Mouse (Mus musculus): ENCODE measurements around the gene Fbh1. TPM values are rescaled to one million over a fixed set of nuclear protein-coding genes. Genes with fewer than 3 reads are reported as not detected.

Fbh1 gene
- polyA plus RNA-seq, 1 experiment from 2014 or later, result 97.6 TPM

DNA sequence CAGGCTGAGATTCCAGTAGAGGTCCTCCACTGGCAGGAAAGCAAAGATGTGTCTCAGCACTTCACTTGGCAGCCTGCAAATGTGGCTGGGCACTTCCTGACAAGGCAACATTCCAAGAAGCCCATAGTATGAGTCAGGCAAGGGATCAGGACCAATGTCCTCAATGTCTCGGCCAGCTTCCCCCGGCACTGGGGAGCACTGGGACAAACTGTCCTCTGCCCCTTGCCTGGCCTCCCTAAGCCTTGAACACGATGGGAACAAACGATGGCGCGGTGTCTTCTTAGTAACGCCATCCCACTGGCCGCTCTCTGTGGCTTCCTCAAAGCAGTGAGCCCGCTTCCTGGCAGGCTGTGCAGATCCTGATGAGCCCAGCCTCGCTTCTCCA, 10.2 kb downstream of the Fbh1 start:
- H3K36me3 ChIP-seq, result peaks cover 70% of the 10 kb centered on the region
- no peak overlapping the region for H3K4me2 ChIP-seq
- no peaks in the 10 kb centered on the region for H3K9me3 ChIP-seq (replicated peaks)
- no peak overlapping the region for H3K4me3 ChIP-seq
- no peak overlapping the region for H3K27ac ChIP-seq
- H3K4me1 ChIP-seq (replicated peaks), result peaks cover 7% of the 10 kb centered on the region; the same call in 1 of the 2 replicates
- H3K9ac ChIP-seq, result no peak overlapping the region
- WGBS, result 83% methylated on average over 10 of the region's 10 CpGs
- no peak for ATAC-seq (replicated peaks; ENCODE audit: insufficient number of reproducible peaks, insufficient read depth, low FRiP score, low read depth)
- H3K27me3 ChIP-seq, result no peaks in the 10 kb centered on the region

- peaks cover 7% of the 10 kb centered on the region; the same call in 1 of the 2 replicates for H3K4me1 ChIP-seq (replicated peaks)
- no peaks in the 10 kb centered on the region for H3K27me3 ChIP-seq
- H3K4me2 ChIP-seq, result no peak overlapping the region
- peaks cover 75% of the 10 kb centered on the region for H3K36me3 ChIP-seq
- no peaks in the 10 kb centered on the region for H3K9me3 ChIP-seq (replicated peaks)
- ATAC-seq (replicated peaks; ENCODE audit: insufficient number of reproducible peaks, insufficient read depth, low FRiP score, low read depth), result no peak
- no peak overlapping the region for H3K4me3 ChIP-seq
- no peak overlapping the region for H3K27ac ChIP-seq
- WGBS, result 77% methylated on average over 5 of the region's 5 CpGs
- no peak overlapping the region for H3K9ac ChIP-seq
Measured at GRCm38 (mm10) chr2:11766485-11767160, 10.8 kb downstream of the Fbh1 start.

DNA sequence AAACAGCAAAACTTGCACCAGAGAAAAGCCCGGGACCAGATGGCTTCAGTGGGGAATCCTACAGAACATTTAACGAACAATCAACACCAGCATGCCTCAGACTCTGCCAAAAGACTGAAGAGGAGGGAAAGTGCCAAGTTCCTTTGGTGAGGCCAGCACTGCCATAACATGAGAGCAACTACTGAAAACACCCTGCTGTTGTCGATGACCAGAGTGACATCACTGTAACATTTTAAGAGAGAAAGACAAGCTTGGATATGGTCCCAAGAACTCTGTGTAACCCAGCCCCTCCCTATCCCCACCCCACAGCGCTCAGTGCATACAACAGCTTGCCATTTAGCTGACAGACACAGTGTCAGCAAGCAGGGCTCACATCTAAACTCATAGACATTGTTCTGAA, 11.7 kb downstream of the Fbh1 start:
- ATAC-seq (replicated peaks; ENCODE audit: insufficient number of reproducible peaks, insufficient read depth, low FRiP score, low read depth), result 0 out of 2 replicates have a peak, but pooled peaks have one; percentile 18
- 56% methylated on average over 4 of the region's 4 CpGs for WGBS
- H3K36me3 ChIP-seq, result peaks cover 85% of the 10 kb centered on the region

DNA sequence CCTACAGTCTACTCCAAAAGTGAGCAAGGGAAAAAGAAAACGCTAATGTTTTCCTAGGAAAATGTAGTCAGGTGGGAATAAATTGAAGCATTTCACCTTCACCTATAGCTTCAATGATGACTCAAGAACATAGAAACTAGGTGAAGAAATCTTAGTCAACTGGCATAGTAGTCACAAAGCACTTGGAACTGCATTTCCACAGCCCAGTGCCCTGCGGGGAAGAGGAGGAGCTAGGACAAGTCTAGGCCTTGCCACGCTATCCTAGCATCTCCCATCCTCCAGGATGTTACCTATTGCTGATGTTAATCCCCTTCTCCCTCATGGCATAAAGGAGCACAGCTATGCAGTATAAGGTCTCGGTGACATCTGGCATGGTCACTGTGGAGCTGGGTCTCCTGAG, 14.8 kb downstream of the Fbh1 start:
- Histone ChIP-seq H3K9ac (no peak overlapping the region), H3K4me3 (no peak overlapping the region), H3K4me1 (replicated peaks) (peaks cover 7% of the 10 kb centered on the region; the same call in 1 of the 2 replicates), H3K9me3 (replicated peaks) (no peaks in the 10 kb centered on the region), H3K4me2 (no peak overlapping the region), H3K27me3 (no peaks in the 10 kb centered on the region), H3K36me3 (peaks cover 95% of the 10 kb centered on the region), H3K27ac (no peak overlapping the region)
- ATAC-seq (replicated peaks; ENCODE audit: insufficient number of reproducible peaks, insufficient read depth, low FRiP score, low read depth), result no peak
- 93% methylated on average over 4 of the region's 4 CpGs for WGBS

More for the DNA sequence above, 11.7 kb downstream of the Fbh1 start:
- Histone ChIP-seq H3K4me2 (no peak overlapping the region), H3K27ac (no peak overlapping the region), H3K9me3 (replicated peaks) (no peaks in the 10 kb centered on the region), H3K27me3 (no peaks in the 10 kb centered on the region), H3K4me3 (no peak overlapping the region), H3K4me1 (replicated peaks) (peaks cover 7% of the 10 kb centered on the region; the same call in 1 of the 2 replicates), H3K9ac (no peak overlapping the region)

DNA sequence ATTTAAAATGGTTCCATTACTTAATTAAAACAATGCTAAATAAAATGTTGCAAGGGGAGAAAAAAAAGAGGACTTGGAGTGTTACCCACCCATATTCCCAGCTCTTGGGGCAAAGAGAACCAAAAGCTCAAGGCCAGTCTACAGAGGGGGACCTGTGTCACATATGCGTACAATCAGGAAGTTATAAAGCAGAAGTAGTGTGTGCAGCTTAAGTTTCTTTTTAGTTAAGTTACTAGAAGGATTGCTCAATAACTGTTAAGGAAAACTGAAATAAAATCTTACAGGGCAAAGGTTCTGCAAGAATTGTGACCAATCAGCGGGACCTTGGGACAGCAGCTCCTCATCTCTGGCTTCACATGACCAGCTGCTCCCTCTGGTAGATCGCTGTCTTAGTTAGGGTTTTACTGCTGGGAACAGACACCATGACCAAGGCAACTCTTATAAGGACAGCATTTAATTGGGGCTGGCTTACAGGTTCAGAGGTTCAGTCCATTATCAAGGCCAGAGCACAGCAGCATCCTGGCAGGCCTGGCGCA, 37.8 kb downstream of the Fbh1 start:
- no peak for ATAC-seq (replicated peaks; ENCODE audit: insufficient number of reproducible peaks, insufficient read depth, low FRiP score, low read depth)
- WGBS, result 94% methylated on average over 4 of the region's 4 CpGs
- H3K27ac ChIP-seq, result no peak overlapping the region
- H3K4me1 ChIP-seq (replicated peaks), result no peaks in the 10 kb centered on the region
- no peaks in the 10 kb centered on the region for H3K27me3 ChIP-seq
- no peak overlapping the region for H3K4me3 ChIP-seq
- H3K9me3 ChIP-seq (replicated peaks), result no peaks in the 10 kb centered on the region
- no peak overlapping the region for H3K4me2 ChIP-seq
- no peak overlapping the region for H3K9ac ChIP-seq
- peaks cover 56% of the 10 kb centered on the region for H3K36me3 ChIP-seq

GRCm38 (mm10) chr2:11738794-11739193, 38.6 kb downstream of the Fbh1 start:
- H3K4me2 ChIP-seq, result no peak overlapping the region
- 83% methylated on average over 3 of the region's 3 CpGs for WGBS
- H3K9ac ChIP-seq, result no peak overlapping the region
- H3K36me3 ChIP-seq, result peaks cover 48% of the 10 kb centered on the region
- H3K27ac ChIP-seq, result no peak overlapping the region
- no peak for ATAC-seq (replicated peaks; ENCODE audit: insufficient number of reproducible peaks, insufficient read depth, low FRiP score, low read depth)
- H3K27me3 ChIP-seq, result no peaks in the 10 kb centered on the region
- H3K4me1 ChIP-seq (replicated peaks), result no peaks in the 10 kb centered on the region
- H3K4me3 ChIP-seq, result no peak overlapping the region
- H3K9me3 ChIP-seq (replicated peaks), result no peaks in the 10 kb centered on the region

DNA sequence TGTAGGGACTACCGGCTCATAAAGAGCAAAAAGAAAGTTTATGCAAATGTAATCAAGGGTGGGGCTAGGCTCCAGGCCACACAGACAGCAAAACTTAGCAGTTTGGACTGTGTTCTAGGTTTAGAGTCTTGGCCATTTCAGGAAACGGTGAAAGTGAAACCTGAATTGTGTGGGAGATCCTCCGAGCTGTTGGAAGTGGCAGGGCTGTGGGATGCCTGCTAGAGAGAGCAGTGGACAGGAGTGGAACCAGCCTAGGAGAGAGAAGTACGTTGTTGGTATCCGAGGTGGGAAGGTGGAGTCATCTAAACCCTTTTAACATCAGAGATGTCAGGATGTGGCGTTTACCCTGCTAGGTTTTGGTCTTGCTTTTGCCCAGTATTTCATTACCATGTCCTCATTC, 41.5 kb downstream of the Fbh1 start:
- H3K36me3 ChIP-seq, result peaks cover 19% of the 10 kb centered on the region
- 86% methylated on average over 6 of the region's 6 CpGs for WGBS
- H3K27ac ChIP-seq, result no peak overlapping the region
- H3K4me1 ChIP-seq (replicated peaks), result no peaks in the 10 kb centered on the region
- H3K9ac ChIP-seq, result no peak overlapping the region
- no peaks in the 10 kb centered on the region for H3K9me3 ChIP-seq (replicated peaks)
- no peak overlapping the region for H3K4me2 ChIP-seq
- H3K27me3 ChIP-seq, result no peaks in the 10 kb centered on the region
- ATAC-seq (replicated peaks; ENCODE audit: insufficient number of reproducible peaks, insufficient read depth, low FRiP score, low read depth), result no peak
- H3K4me3 ChIP-seq, result no peak overlapping the region

DNA sequence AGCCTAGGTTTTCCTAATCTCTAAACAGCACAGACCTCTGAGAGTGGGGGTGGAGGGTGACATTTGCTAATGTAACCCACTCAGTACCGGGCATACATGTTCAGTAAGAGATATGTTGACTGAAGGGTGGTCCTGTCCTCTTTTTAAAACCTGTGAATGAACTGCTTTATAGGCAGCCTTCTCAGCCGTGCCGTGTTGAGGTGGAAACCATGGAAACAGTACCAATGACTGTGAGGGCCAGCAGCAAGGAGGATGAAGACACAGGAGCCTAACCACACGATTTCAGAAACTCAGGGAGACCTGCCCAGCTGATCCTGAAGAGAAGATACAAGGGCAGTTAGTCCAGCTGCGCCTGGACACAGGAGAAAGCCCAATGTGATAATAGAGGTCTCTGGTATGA, 44.4 kb downstream of the Fbh1 start:
- H3K9ac ChIP-seq, result no peak overlapping the region
- no peaks in the 10 kb centered on the region for H3K27me3 ChIP-seq
- H3K9me3 ChIP-seq (replicated peaks), result no peaks in the 10 kb centered on the region
- no peak overlapping the region for H3K27ac ChIP-seq
- 0 out of 2 replicates have a peak, but pooled peaks cover 7% of the 10 kb centered on the region for H3K36me3 ChIP-seq
- WGBS, result 72% methylated on average over 5 of the region's 5 CpGs
- no peaks in the 10 kb centered on the region for H3K4me1 ChIP-seq (replicated peaks)
- no peak overlapping the region for H3K4me2 ChIP-seq
- no peak overlapping the region for H3K4me3 ChIP-seq
- no peak for ATAC-seq (replicated peaks; ENCODE audit: insufficient number of reproducible peaks, insufficient read depth, low FRiP score, low read depth)

GRCm38 (mm10) chr2:11729091-11729490, 48.3 kb downstream of the Fbh1 start:
- WGBS, result 52% methylated on average over 3 of the region's 3 CpGs
- Histone ChIP-seq H3K9me3 (replicated peaks) (no peaks in the 10 kb centered on the region), H3K27me3 (no peaks in the 10 kb centered on the region), H3K27ac (no peak overlapping the region), H3K9ac (no peak overlapping the region), H3K36me3 (0 out of 2 replicates have a peak, but pooled peaks cover 7% of the 10 kb centered on the region), H3K4me1 (replicated peaks) (no peaks in the 10 kb centered on the region), H3K4me2 (no peak overlapping the region), H3K4me3 (no peak overlapping the region)
- no peak for ATAC-seq (replicated peaks; ENCODE audit: insufficient number of reproducible peaks, insufficient read depth, low FRiP score, low read depth)

GRCm38 (mm10) chr2:11727574-11727973, 49.8 kb downstream of the Fbh1 start:
- H3K27ac ChIP-seq, result no peak overlapping the region
- H3K27me3 ChIP-seq, result no peaks in the 10 kb centered on the region
- WGBS, result 90% methylated on average over 5 of the region's 5 CpGs
- no peak overlapping the region for H3K4me2 ChIP-seq
- no peaks in the 10 kb centered on the region for H3K4me1 ChIP-seq (replicated peaks)
- no peak overlapping the region for H3K9ac ChIP-seq
- no peaks in the 10 kb centered on the region for H3K9me3 ChIP-seq (replicated peaks)
- no peak overlapping the region for H3K4me3 ChIP-seq
- ATAC-seq (replicated peaks; ENCODE audit: insufficient number of reproducible peaks, insufficient read depth, low FRiP score, low read depth), result no peak
- H3K36me3 ChIP-seq, result 0 out of 2 replicates have a peak, but pooled peaks cover 7% of the 10 kb centered on the region

- Histone ChIP-seq H3K4me3 (no peak overlapping the region), H3K9me3 (replicated peaks) (no peaks in the 10 kb centered on the region), H3K4me2 (no peak overlapping the region), H3K9ac (no peak overlapping the region), H3K36me3 (peaks cover 7% of the 10 kb centered on the region; the same call in 1 of the 2 replicates), H3K4me1 (replicated peaks) (no peaks in the 10 kb centered on the region), H3K27ac (no peak overlapping the region), H3K27me3 (no peaks in the 10 kb centered on the region)
- 82% methylated on average over 9 of the region's 9 CpGs for WGBS
- ATAC-seq (replicated peaks; ENCODE audit: insufficient number of reproducible peaks, insufficient read depth, low FRiP score, low read depth), result no peak
Measured at GRCm38 (mm10) chr2:11722564-11722963, 54.8 kb downstream of the Fbh1 start.

- no peaks in the 10 kb centered on the region for H3K27me3 ChIP-seq
- H3K27ac ChIP-seq, result no peak overlapping the region
- no peak for ATAC-seq (replicated peaks; ENCODE audit: insufficient number of reproducible peaks, insufficient read depth, low FRiP score, low read depth)
- no peaks in the 10 kb centered on the region for H3K4me1 ChIP-seq (replicated peaks)
- no peak overlapping the region for H3K4me3 ChIP-seq
- no peak overlapping the region for H3K9ac ChIP-seq
- no peak overlapping the region for H3K4me2 ChIP-seq
- H3K9me3 ChIP-seq (replicated peaks), result no peaks in the 10 kb centered on the region
- 80% methylated on average over 2 of the region's 2 CpGs for WGBS
- peaks cover 7% of the 10 kb centered on the region; the same call in 1 of the 2 replicates for H3K36me3 ChIP-seq
Measured at GRCm38 (mm10) chr2:11718573-11718972, 58.8 kb downstream of the Fbh1 start.

Measured in heart, embryonic 15.5 days (tissue).